Mouse (Mus musculus): ENCODE results near the gene Aebp1.

GRCm38 (mm10) chr11:5879905-5880304 is 18.2 kb downstream of the Aebp1 start:
- TF ChIP-seq CTCF (conservative IDR thresholded peaks at IDR 0.05; ENCODE audit: low read length) (peak; percentile 93), POU5F1 (IDR thresholded peaks at IDR 0.05; ENCODE audit: borderline replicate concordance, low read length) (no peak), NANOG (IDR thresholded peaks at IDR 0.05; ENCODE audit: borderline replicate concordance, low read length) (no peak)

Measured in E14TG2a.4 (cell line).